Mouse (Mus musculus): ENCODE measurements at regions not wholly inside any gene's neighbourhood (a gene's known extent, or its start where the extent isn't known, plus 50 kb on each side); places are given as distances from the start of the nearest gene placed in this dataset.

GRCm38 (mm10) chr16:86501074-86501952, 599.7 kb upstream of the Adamts5 start:
- DNase-seq, result no peak

- DNase-seq, result no peak
Observed at GRCm38 (mm10) chr16:86475145-86475544, 573.5 kb upstream of the Adamts5 start.

DNA sequence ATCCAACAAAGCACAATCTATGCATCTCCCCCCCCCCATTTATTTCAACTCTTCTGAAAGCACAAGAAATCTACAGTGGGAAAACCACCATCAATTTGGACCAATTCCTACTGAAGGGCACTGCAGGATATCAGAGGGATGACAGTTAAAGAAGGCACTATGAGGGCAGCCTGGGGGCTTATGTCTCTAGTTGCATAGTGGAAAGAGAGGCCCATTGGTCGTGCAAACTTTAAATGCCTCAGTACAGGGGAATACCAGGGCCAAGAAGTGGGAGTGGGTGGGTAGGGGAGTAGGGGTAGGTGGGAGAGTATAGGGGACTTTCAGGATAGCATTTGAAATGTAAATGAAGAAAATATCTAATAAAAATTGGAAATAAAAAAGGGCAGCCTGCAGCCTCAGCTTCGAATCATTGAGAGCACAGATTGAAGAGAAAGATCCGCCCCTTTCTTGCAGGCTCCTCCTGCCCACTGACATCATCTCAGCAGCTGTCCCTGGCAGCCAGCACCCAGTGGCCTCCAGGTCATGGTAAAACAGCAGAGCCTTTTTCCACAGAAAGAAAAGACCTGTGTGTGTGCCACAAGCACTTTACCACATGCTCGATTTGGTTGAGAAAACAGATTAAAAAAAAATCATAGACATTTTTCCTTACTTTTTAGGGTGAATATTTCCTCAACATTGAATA, 571.6 kb upstream of the Adamts5 start:
- peak; percentile 10 for DNase-seq

GRCm38 (mm10) chr16:86461073-86461472, 559.4 kb upstream of the Adamts5 start:
- no peak for DNase-seq

DNA sequence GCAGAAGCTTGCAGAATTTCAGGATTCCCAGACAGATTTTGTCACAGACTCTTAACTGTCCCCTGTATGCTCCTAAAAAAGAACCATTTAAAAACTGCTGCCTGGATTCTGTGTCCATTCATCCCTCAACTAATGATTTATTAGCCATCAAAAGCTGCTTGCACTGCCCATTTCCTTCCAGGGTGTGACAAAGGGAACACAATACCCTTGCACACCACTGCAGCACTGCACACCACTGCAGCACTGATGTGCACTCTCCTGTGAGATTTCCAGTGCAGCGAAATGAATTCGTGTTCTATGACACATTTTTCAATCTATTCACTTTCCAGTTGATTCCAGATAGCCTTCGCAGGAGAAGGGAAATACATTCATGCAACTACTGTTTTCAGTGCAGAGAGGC, 555.0 kb upstream of the Adamts5 start:
- no peak for DNase-seq

DNA sequence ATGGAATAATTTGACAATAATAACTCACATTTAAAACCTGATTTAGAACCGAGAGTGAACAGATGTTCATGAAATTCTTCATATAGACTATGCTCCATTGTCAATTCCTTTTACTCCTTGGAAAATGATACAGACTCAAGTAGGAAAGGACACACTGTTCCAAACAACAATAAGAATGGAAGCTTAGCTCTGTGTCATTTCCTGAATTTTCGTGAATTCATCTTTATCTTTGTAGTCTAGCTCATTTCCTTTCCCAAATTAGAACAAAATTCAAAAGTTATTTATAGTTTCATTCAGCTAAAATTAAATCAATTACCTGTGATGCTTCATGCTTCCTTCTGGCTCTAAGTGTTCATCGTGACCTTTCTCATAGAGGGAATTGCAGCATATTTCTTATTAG, 553.2 kb upstream of the Adamts5 start:
- no peak for DNase-seq

GRCm38 (mm10) chr16:86454031-86454430, 552.4 kb upstream of the Adamts5 start:
- no peak for DNase-seq

GRCm38 (mm10) chr16:86448478-86449160, 547.0 kb upstream of the Adamts5 start:
- no peak for DNase-seq

DNA sequence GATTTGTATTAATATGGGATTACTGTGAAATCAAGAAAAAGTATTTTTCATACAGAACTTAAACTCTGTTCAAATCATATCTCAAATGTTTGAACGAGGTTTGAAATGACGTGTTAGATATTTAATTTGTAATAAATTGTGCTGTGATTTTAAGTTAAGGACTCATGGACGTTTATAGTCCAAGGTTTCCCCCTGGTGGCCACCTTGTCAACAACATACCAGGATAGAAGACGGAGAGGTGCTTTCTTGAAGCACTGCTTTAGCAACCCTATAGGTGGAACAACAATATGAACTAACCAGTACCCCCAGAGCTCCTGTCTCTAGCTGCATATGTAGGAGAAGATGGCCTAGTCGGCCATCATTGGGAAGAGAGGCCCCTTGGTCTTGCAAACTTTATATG, 517.8 kb upstream of the Adamts5 start:
- peak; percentile 86 for DNase-seq

DNA sequence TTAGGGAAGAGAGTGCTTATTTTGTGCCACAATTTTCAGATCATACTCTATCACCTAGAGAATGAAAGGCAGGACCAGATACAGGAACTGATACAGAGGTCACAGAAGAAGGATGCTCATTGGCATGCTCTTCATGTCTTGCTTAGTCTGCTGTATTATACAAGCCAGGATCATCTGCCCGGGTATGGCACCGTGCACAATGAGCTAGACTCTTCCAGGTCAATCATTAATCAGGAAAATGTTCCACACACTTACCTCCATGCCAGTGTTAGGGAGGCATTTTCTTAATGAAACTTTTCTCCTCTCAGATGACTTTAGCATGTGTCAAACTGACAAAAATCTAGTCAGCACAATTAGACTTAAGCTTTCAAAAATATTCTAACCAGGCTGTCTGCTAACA, 502.7 kb upstream of the Adamts5 start:
- DNase-seq, result no peak

DNA sequence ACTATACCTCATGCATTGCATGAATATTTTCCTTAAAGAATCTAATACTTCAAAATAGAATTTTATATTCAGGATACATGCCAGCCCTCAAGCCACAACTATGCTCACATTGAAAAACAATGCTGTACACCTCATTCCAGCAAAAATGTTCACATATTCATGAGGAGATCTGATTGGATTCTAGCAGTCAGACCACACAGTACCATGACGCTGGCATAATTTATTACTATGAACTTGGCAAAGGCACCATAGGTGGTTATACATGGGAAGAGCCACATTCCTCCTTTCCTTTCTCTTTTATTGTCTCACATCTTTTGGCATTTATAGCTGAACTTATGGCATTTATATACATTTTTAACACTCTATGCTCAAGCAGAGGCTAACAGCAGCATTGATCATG, 499.8 kb upstream of the Adamts5 start:
- DNase-seq, result no peak

DNA sequence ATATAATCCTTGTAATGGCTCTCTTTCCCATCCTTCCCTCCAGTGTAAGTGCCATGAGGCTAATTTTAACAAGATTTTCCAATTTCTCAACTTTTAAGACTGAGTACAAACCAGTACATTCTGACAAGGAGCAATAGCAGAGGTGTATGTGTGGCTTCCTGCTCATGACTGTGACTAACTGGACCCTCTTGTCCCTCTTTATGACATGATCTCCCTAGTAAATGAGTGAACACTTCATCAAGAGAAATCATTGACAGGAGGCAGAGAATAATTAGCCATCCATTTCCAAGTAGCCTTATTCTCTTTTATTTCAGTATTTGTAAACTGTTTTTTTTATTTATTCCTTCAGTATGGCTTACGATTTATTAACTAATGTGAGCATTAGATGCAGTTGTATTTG, 497.7 kb upstream of the Adamts5 start:
- DNase-seq, result no peak

- DNase-seq, result no peak
Observed at GRCm38 (mm10) chr16:86397521-86397920, 495.9 kb upstream of the Adamts5 start.

DNA sequence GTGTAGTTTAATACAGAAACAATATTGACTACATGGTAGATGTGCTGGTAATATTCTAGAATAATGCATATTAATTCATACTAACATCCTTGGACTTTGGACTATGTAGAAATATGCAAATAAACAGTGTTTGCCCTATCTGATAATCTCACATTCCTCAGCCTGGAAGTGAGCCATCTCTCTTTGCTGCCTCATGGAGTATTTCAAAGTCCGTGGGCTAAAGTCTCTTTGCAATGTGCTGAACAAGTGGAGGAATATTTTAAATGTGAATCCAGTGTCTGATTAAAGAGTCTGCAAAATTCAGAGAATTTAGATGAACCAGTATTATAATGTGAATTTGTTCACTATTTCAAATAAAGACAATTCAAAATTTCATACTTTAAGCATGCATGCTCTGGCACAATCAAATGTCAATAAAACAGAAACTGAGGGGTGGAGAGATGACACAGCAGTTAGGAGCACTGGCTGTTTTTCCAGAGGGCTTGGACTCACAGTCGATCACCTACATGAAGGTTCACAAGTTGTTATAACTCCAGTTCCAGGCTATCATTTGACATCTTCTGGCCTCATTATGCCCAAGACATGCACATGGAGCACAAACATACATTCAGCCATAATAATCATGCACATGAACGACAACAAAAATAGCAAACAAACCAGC, 487.6 kb upstream of the Adamts5 start:
- no peak for DNase-seq

- DNase-seq, result no peak
Observed at GRCm38 (mm10) chr16:86388128-86388527, 486.5 kb upstream of the Adamts5 start.

DNA sequence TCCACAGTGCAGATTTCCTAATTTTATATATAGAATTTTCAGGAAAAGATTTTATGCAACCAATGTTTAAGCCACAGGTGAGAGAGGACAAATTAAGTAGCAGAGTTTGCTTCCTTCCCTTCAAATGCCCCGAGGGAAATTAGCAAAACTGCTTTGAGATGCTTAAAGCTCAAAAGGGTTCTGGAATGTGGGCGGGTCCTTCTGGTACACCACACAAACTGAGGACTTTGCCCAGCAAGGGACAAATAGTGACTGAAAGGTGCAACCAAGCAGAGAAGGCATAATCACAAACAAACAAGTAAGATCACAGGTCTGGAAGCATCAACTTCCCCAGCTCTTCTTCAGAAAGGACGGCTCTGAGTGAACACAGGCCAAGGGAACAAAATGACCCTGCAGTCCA, 476.4 kb upstream of the Adamts5 start:
- DNase-seq, result no peak

DNA sequence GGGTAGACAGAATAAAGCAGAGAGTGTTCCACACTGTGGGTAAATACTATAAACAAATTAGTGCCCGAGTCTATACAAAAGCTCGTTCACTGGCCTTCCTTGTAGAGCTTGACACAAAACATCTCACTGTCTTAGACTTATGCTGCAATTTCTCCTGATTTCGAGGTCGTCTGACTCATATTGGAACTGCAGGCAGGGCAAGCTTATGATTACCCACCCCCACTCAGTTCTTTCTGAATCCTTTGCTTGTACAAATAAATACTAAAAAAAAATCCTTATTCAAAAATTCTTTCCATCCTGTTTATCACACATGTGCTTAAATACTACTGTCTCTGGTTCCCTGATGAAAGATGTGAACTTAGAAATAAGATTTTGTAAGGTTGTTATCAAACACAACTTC, 470.0 kb upstream of the Adamts5 start:
- DNase-seq, result no peak

DNA sequence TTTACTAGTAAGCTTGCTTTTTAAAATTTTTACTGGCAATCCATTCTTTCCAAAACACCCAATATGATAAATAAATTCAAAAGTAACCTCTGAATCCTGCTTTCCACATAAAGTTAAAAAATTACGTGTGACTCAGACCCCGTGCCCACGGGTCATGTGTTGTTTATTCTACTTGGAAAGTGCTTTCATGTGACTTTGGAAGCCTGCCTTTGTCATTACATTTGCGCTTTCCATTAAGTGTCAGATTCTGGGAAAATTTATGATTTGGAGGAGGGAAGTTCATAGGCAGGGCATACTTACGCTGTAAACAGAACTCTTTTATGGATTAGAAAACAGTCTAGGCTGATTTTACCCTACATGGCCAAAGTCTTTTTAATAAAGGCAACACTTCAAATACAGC, 466.8 kb upstream of the Adamts5 start:
- no peak for DNase-seq

- DNase-seq, result no peak
Observed at GRCm38 (mm10) chr16:86366197-86366596, 464.6 kb upstream of the Adamts5 start.

DNA sequence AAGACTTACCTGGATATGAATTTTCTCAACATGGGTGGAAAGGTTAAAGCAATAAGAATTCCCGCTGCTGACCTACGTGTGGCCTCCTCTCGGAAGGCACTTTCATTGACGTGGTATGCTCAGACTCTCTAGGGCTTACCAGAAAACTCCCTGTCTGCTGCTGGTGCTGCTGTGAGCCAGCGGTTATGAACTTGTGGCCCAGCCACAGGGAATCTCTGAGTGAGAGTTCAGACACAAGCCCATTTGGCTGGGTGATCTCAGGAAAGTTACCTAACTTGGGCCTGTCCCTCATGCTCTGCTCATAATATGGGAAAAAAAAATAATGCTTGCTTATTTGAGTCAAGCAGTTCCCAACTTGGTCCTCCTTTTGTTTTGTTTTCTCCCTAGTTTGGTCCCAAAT, 459.5 kb upstream of the Adamts5 start:
- DNase-seq, result no peak

DNA sequence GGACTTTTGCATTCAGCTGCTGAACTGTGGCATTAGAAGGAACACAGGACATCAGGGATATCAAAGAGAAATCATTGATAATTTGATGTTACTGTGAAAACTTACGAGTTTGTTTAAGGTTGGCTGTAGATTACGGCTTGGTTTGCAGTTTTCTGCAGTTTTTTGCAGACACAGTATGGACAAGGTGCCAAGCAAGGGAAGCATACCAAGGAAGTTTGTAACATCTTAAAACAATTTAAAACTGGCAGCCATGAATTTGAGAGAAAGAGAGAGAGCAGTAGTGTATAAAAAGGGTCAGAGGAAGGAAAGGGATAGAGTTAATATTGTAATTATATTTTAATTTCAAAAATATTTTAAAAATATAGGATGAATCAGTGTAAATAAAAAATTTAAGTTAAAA, 453.4 kb upstream of the Adamts5 start:
- no peak for DNase-seq

- DNase-seq, result no peak
Observed at GRCm38 (mm10) chr16:86347753-86348152, 446.1 kb upstream of the Adamts5 start.

GRCm38 (mm10) chr16:86346916-86347315, 445.3 kb upstream of the Adamts5 start:
- no peak for DNase-seq

Measured in heart, postnatal 4 days (tissue).